Mouse (Mus musculus) kidney, adult 2 months (tissue): ENCODE results near the gene Ncoa1. TPM values are rescaled to one million over a fixed set of nuclear protein-coding genes. Genes with fewer than 3 reads are reported as not detected.

Source experiments
- DNase-seq: peaks from one replicate; pipeline ENCODE4 v3.0.0; 2021
- H3K27ac ChIP-seq: fragments of 200-500 bp; 2 replicates; pipeline ENCODE4 v1.5.1; 2012; ENCODE audit warnings: low read depth, low read length, control low read depth, inconsistent platforms; ENCODE audit not compliant: insufficient read depth
- H3K27me3 ChIP-seq: fragments of 200-500 bp; replicated peaks from 2 replicates; pipeline ENCODE4 v1.6.1; 2012; ENCODE audit warnings: mild to moderate bottlenecking, moderate library complexity, low read length, inconsistent platforms; ENCODE audit not compliant: control insufficient read depth, insufficient read depth
- H3K36me3 ChIP-seq: fragments of 200-500 bp; 2 replicates; pipeline ENCODE4 v1.6.1; 2012; ENCODE audit warnings: mild to moderate bottlenecking, moderate library complexity, low read length, inconsistent platforms; ENCODE audit not compliant: control insufficient read depth, insufficient read depth
- H3K4me1 ChIP-seq: fragments of 200-500 bp; 2 replicates; pipeline ENCODE4 v1.6.1; 2011; ENCODE audit warnings: low read length; ENCODE audit not compliant: control insufficient read depth, insufficient read depth
- H3K4me3 ChIP-seq: fragments of 200-500 bp; 2 replicates; pipeline ENCODE4 v1.5.1; 2011; ENCODE audit warnings: mild to moderate bottlenecking, low read depth, low read length, control low read depth; ENCODE audit not compliant: insufficient read depth
- CTCF ChIP-seq: fragments of 200-500 bp; conservative IDR thresholded peaks from 2 replicates; pipeline ENCODE4 v1.5.1; 2011; ENCODE audit warnings: low read depth, mild to moderate bottlenecking, control low read depth, low read length, moderate library complexity, mixed read lengths; ENCODE audit not compliant: insufficient read depth, insufficient read length
- POLR2A ChIP-seq: fragments of 200-500 bp; IDR thresholded peaks from one replicate; pipeline ENCODE4 v1.6.1; 2011; ENCODE audit warnings: low read depth, low read length, control low read depth
- WGBS: fragments of 180-500 bp; shearing (Covaris S2); methylation state at CpG from one replicate; pipeline ENCODE4 v1.1.7; 2018; 5-methylcytosine and 5-hydroxymethylcytosine counted together
- polyA plus RNA-seq: library from polyadenylated mRNA; depleted of rRNA; stranded (reverse); fragments of >200 nt; gene quantifications from 2 replicates; pipeline ENCODE4 v1.2.3, GENCODE M21; 2012

The Ncoa1 gene
- polyA plus RNA-seq, 1 experiment = 20.1 TPM

DNA sequence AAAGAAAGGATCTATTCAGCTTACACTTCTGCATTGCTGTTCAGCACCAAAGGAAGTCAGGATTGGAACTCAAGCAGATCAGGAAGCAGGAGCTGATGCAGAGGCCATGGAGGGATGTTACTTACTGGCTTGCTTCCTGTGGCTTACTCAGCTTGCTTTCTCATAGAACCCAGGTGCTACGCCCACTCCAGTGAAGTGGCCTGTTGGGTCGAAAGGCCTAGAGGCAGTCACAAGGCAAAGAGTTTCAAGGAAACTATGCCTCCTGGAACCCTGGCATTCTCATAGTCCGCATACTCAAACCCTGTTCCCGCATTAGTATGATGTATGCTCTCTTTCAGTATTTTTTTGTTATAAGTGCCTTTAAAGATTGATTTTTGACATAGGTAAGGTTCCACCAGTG, 118.9 kb downstream of the Ncoa1 start:
- no peak overlapping the region for H3K4me3 ChIP-seq
- TF ChIP-seq CTCF (no peak), POLR2A (no peak)

DNA sequence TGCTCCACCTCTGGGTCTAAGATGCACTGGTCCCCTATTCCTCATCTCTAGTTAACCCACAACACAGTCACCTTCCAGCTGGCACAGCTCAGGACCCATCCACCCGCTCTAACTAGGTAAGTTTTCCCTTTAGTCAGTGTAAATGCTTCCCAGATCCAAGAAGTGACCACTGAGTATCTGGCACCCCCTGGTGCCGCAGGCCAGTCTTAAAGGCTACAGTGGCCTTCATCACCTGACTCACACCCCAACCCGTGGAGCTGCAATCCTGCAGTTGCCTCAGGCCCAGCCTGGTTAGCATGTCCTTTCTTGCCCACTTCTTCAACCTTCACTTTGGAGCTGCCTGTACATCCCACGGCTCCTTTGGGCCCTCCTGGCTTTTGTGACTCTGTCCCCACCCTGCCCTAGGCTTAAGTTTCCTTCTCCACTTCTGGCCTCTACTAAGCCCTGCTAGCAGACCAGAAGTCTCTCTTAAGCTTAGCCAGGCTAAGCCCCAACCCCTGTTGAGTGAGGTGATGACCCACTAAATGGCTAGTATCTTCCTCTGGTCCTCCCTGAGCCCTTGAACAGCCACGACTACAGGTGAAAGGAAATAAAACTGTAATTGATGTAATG, 120.0 kb downstream of the Ncoa1 start:
- Histone ChIP-seq H3K4me1 (no peaks in the 10 kb centered on the region), H3K27me3 (no peaks in the 10 kb centered on the region), H3K27ac (no peak overlapping the region), H3K36me3 (no peaks in the 10 kb centered on the region), H3K4me3 (no peak overlapping the region)
- TF ChIP-seq CTCF (no peak), POLR2A (no peak)
- WGBS = 77% methylated on average over 5 of the region's 5 CpGs
- no peak for DNase-seq

More for the DNA sequence above, 118.9 kb downstream of the Ncoa1 start:
- no peaks in the 10 kb centered on the region for H3K4me1 ChIP-seq
- no peaks in the 10 kb centered on the region for H3K27me3 ChIP-seq
- H3K36me3 ChIP-seq = no peaks in the 10 kb centered on the region
- H3K27ac ChIP-seq = no peak overlapping the region
- WGBS = over 99% methylated on average over 4 of the region's 4 CpGs
- DNase-seq = no peak

DNA sequence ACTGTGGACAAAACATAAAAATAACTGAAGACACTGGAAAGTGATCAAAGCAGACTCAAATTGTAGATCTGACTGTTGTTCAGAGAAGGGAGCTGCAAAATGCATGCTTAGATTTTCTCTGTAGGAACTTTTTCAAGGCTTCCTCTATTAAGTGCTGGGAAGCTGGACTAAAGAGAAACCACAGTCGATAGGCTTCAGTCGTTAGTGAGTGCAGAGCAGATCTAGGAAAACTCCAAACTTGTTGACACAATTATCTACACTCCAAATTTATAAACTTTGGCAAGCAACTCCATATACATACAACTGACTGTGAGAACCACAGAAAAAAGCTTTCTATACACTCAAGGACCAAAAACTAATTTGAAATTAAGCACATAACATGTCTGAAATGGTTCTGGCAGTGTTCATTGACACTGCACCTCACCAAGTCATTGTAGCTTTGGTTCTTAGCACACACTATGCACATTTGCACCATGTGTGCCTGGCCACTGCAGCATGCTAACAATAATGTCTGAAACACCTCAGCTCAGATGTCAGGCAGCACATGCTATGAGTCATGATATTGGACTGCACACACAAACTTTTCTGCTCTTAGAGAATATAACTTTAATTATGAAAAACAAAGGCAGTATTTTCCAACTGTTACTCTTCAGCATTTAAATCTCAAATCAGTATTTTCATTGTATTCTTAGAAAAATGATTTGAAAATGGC, 121.8 kb downstream of the Ncoa1 start:
- H3K27me3 ChIP-seq = no peaks in the 10 kb centered on the region
- WGBS = 51% methylated on average over 2 of the region's 2 CpGs
- TF ChIP-seq CTCF (no peak), POLR2A (no peak)
- H3K4me3 ChIP-seq = no peak overlapping the region
- H3K36me3 ChIP-seq = no peaks in the 10 kb centered on the region
- no peak overlapping the region for H3K27ac ChIP-seq
- H3K4me1 ChIP-seq = no peaks in the 10 kb centered on the region
- no peak for DNase-seq

DNA sequence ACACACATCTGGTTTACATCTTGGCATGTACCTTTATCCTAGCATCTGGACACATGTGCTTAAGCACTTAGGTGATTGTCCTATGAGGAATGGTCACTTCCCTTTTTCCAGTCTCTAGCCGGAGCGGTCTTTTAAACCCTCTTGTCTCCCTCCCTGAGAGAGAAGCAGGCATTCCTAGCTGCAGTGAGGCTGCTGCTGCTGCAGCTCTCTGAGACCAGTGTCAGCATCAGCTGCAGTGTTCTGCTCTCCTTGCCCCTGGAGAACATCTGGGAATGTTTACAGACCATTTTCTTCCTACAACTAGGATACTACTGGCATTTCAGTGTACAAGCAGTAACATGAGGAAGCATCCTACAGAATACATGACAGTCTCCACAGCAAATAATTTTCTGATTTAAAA, 133.8 kb downstream of the Ncoa1 start:
- Histone ChIP-seq H3K4me1 (no peaks in the 10 kb centered on the region), H3K36me3 (no peaks in the 10 kb centered on the region), H3K27ac (no peak overlapping the region), H3K27me3 (no peaks in the 10 kb centered on the region), H3K4me3 (no peak overlapping the region)
- DNase-seq = no peak
- TF ChIP-seq CTCF (no peak), POLR2A (no peak)
- WGBS = 95% methylated on average over 2 of the region's 2 CpGs

DNA sequence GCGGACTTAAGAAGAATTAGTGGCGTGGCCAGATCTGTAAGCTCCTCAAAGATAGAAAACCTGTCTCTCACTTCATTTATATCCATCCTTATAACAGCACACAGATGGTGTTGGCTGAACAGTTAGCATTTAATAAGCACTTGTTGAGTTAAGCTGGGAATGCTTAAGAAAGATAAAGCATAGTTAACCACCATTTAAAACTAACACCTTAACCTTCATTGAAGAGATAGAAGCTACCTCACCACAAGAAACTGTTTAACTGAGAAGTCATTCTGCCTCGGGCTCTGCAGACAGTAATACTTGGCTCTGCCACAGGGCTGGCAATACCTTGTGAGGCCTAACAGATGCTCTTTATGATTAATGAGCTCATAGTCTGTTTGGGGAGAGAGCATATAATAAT, 134.9 kb downstream of the Ncoa1 start:
- Histone ChIP-seq H3K4me3 (no peak overlapping the region), H3K27me3 (no peaks in the 10 kb centered on the region)
- WGBS = 83% methylated on average over 3 of the region's 3 CpGs

DNA sequence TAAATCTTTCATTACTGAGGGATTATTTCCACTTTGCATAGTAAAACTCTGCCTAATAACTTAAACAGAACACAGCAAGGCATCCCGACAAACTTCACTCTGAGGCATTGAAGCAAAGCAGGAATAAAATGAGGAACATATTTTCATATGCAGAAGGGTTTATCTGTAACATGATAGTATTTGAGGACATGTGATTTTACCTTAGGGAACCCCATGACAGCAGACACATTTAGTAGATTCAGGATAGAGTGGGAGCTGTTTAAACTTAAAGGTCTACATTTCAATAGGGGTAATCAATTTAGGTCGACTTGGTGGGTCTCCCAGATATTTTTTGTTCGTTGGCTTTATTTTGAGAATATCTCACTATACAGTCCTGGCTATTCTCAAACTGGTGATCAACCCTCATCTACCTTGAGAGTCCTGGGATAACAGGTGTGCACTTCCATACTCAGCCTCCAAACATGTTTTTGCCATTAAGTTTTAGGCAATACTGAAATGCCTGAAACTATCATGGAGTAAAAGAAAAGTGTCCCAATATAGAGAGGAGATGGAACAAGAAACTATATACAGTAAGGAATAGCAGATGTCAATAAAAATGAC, 136.6 kb downstream of the Ncoa1 start:
- Histone ChIP-seq H3K4me3 (no peak overlapping the region), H3K4me1 (no peaks in the 10 kb centered on the region), H3K27me3 (no peaks in the 10 kb centered on the region), H3K27ac (no peak overlapping the region), H3K36me3 (no peaks in the 10 kb centered on the region)
- TF ChIP-seq POLR2A (no peak), CTCF (no peak)
- DNase-seq = no peak
- 75% methylated on average over 3 of the region's 3 CpGs for WGBS

More for the DNA sequence above, 134.9 kb downstream of the Ncoa1 start:
- no peak overlapping the region for H3K27ac ChIP-seq
- no peaks in the 10 kb centered on the region for H3K4me1 ChIP-seq
- TF ChIP-seq POLR2A = no peak
- TF ChIP-seq CTCF = no peak
- no peak for DNase-seq
- H3K36me3 ChIP-seq = no peaks in the 10 kb centered on the region

DNA sequence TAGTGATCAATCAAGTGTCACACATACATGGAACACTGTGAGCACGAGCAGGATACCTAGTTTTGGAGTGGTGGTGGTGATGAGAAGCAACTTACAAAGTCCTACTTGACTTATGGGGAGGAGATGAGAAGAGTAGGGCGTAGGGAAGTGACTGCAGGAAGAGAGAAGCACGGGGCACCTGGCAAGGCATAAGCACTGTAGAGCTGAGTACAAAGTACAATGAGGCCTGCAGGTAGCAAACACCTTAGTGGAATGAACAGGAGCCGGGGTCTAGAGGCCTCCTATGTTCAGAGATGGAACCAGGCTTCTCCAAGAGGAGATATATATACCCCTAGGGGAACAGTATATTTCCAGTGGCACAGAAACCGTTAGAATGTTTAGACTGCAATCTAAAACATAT, 153.4 kb downstream of the Ncoa1 start:
- WGBS = 73% methylated on average over 5 of the region's 5 CpGs
- no peak for DNase-seq
- H3K27me3 ChIP-seq = no peaks in the 10 kb centered on the region
- H3K36me3 ChIP-seq = no peaks in the 10 kb centered on the region
- H3K4me1 ChIP-seq = no peaks in the 10 kb centered on the region
- no peak overlapping the region for H3K4me3 ChIP-seq
- TF ChIP-seq CTCF = no peak
- no peak for TF ChIP-seq POLR2A
- no peak overlapping the region for H3K27ac ChIP-seq
